ENCODE assay signal across 9 mouse cellular contexts in the genomic region with DNA sequence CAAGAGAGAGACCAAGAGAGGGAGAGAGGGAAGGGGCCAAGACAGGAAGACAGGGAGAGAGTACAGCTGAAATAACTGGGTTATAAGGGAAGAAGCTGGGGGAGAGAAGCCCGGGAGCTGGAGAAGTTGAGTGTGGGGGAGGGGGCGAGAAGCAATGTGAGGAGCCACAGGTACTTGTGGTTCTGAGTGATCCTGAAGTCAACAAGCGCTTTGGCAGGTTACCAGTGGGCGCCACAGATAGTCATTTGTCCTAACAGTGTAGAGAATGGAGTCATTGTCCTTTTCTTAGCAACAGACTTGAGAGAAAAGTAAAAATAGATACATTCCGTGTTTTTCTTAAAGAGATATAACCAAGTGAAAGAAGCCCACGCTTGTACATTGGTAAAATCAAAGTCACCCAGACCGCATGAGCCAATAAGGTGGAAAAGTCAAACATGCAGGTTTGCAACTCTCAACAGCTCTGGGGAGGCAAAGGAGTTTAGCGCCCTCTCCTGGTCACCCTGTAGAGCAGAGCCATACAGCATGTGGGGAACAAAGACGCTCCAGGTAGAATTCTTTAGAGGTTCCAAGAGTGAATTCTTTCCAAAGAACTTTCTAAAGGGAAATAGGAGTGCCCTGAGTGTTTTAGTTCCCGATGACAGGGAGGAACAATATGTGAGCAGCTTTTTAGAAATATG. TPM values are rescaled to one million over a fixed set of nuclear protein-coding genes. Genes with fewer than 3 reads are reported as not detected.
DNase-seq lines count a peak whose midpoint lies in the region; ATAC-seq and TF ChIP-seq lines count a peak whose summit lies in the region.
"Had no signal": no experiment of that assay in that cellular context is flagged by ENCODE, and none has a peak within 500 bp of the region (broad histone marks: within the 10 kb centered on the region; RNA-seq: fewer than 3 reads in every experiment).

No protein-coding gene starts in this region.

- WGBS in liver, adult 2 months: 60% methylated on average over 10 of the region's 10 CpGs
- WGBS in liver, embryonic 12.5 days (ENCODE audit: insufficient replicate concordance): 40% methylated on average over 10 of the region's 10 CpGs
- 49% methylated on average over 10 of the region's 10 CpGs for WGBS in embryonic facial prominence, embryonic 14.5 days
- WGBS in limb, embryonic 14.5 days: 59% methylated on average over 10 of the region's 10 CpGs

- H3K79me2 ChIP-seq in liver, adult 2 months (ENCODE audit: control insufficient read depth, insufficient read depth, low read length): no peaks in the 10 kb centered on the region

- ATAC-seq in liver, embryonic 12.5 days: no peak
- no peak; the same call in 1 of the 2 replicates for ATAC-seq in embryonic facial prominence, embryonic 14.5 days (ENCODE audit: low read depth)
- ATAC-seq in inflammation-experienced regulatory T-cells, adult 6 months: peak; percentile 50
- ATAC-seq in limb, embryonic 14.5 days (ENCODE audit: low FRiP score, low read depth): no peak

- H3K9ac ChIP-seq in liver, adult 2 months (ENCODE audit: low read depth, low read length): no peak overlapping the region
- no peak overlapping the region for H3K9ac ChIP-seq in liver, embryonic 12.5 days
- no peak overlapping the region for H3K9ac ChIP-seq in embryonic facial prominence, embryonic 14.5 days (ENCODE audit: low read depth, low read length)
- H3K9ac ChIP-seq in limb, embryonic 14.5 days (ENCODE audit: low read depth, low read length, severe bottlenecking): no peak overlapping the region
- H3K9ac ChIP-seq: liver, embryonic 15.5 days had no signal

- H3K27ac ChIP-seq in liver, adult 2 months (replicated peaks; ENCODE audit: insufficient read depth, low read depth, low read length): no peak overlapping the region
- no peak overlapping the region for H3K27ac ChIP-seq in liver, embryonic 12.5 days
- H3K27ac ChIP-seq in embryonic facial prominence, embryonic 14.5 days (replicated peaks; ENCODE audit: low read depth, low read length): no peak overlapping the region
- no peak overlapping the region for H3K27ac ChIP-seq in limb, embryonic 14.5 days (replicated peaks; ENCODE audit: low read depth, low read length)
- H3K27ac ChIP-seq: liver, embryonic 15.5 days had no signal

- no peaks in the 10 kb centered on the region for H3K36me3 ChIP-seq in liver, adult 2 months (ENCODE audit: control insufficient read depth, insufficient read depth, low read length)
- H3K36me3 ChIP-seq in liver, embryonic 12.5 days: no peaks in the 10 kb centered on the region
- H3K36me3 ChIP-seq in embryonic facial prominence, embryonic 14.5 days (ENCODE audit: control insufficient read depth, insufficient read depth, low read length): no peaks in the 10 kb centered on the region
- H3K36me3 ChIP-seq in limb, embryonic 14.5 days (ENCODE audit: control insufficient read depth, insufficient read depth, low read length): no peaks in the 10 kb centered on the region
- H3K36me3 ChIP-seq: liver, embryonic 15.5 days had no signal

- no peaks in the 10 kb centered on the region for H3K27me3 ChIP-seq in liver, adult 2 months (ENCODE audit: control insufficient read depth, insufficient read depth, low read length)
- no peaks in the 10 kb centered on the region for H3K27me3 ChIP-seq in liver, embryonic 12.5 days (replicated peaks)
- H3K27me3 ChIP-seq in embryonic facial prominence, embryonic 14.5 days (replicated peaks; ENCODE audit: control insufficient read depth, insufficient read depth, low read length): no peaks in the 10 kb centered on the region
- no peaks in the 10 kb centered on the region for H3K27me3 ChIP-seq in limb, embryonic 14.5 days (ENCODE audit: control insufficient read depth, insufficient read depth, low read length)
- H3K27me3 ChIP-seq: liver, embryonic 15.5 days had no signal

- no peak overlapping the region for H3K4me3 ChIP-seq in liver, adult 2 months (ENCODE audit: insufficient read depth, low read depth, low read length)
- no peak overlapping the region for H3K4me3 ChIP-seq in liver, embryonic 12.5 days
- H3K4me3 ChIP-seq in embryonic facial prominence, embryonic 14.5 days (ENCODE audit: low read depth, low read length): no peak overlapping the region
- H3K4me3 ChIP-seq in limb, embryonic 14.5 days (replicated peaks; ENCODE audit: low read length): no peak overlapping the region
- H3K4me3 ChIP-seq: liver, embryonic 15.5 days had no signal

- no peak for TF ChIP-seq POLR2A in liver, adult 2 months (IDR thresholded peaks at IDR 0.05; ENCODE audit: extremely low read depth, insufficient read depth, low read length)
- TF ChIP-seq POLR2A in limb, embryonic 14.5 days (IDR thresholded peaks at IDR 0.05; ENCODE audit: borderline replicate concordance, extremely low read depth, insufficient read depth, insufficient read length): no peak

- peak; percentile 68 for TF ChIP-seq CTCF in liver, adult 2 months (IDR thresholded peaks at IDR 0.05; ENCODE audit: low read depth, low read length)

- DNase-seq in liver, adult 2 months (ENCODE audit: extremely low read depth, low read depth, low spot score): peak; percentile 43
- DNase-seq in adrenal gland, postnatal 10 days: peak; percentile 74
- peak; percentile 73 for DNase-seq in embryonic facial prominence, embryonic 14.5 days (ENCODE audit: low spot score)
- DNase-seq in limb, embryonic 14.5 days (ENCODE audit: low spot score): peak; percentile 64
- DNase-seq in retina, postnatal 1 day: peak; percentile 68
- DNase-seq in urinary bladder, postnatal 14 days (ENCODE audit: low spot score): peak; percentile 71

- H3K4me2 ChIP-seq in liver, embryonic 12.5 days: no peak overlapping the region
- no peak overlapping the region for H3K4me2 ChIP-seq in embryonic facial prominence, embryonic 14.5 days (ENCODE audit: low read depth, low read length)
- H3K4me2 ChIP-seq in limb, embryonic 14.5 days (replicated peaks; ENCODE audit: low read depth, low read length, severe bottlenecking): no peak overlapping the region
- H3K4me2 ChIP-seq: liver, embryonic 15.5 days had no signal

- H3K4me1 ChIP-seq in liver, adult 2 months (ENCODE audit: control insufficient read depth, insufficient read depth, low read length): no peaks in the 10 kb centered on the region
- H3K4me1 ChIP-seq in liver, embryonic 12.5 days: peaks cover 14% of the 10 kb centered on the region
- H3K4me1 ChIP-seq in embryonic facial prominence, embryonic 14.5 days (ENCODE audit: control insufficient read depth, insufficient read depth, low read length): no peaks in the 10 kb centered on the region
- H3K4me1 ChIP-seq in limb, embryonic 14.5 days (ENCODE audit: control insufficient read depth, insufficient read depth, low read length): no peaks in the 10 kb centered on the region

- H3K9me3 ChIP-seq in liver, embryonic 12.5 days (replicated peaks): peaks cover 14% of the 10 kb centered on the region
- H3K9me3 ChIP-seq in embryonic facial prominence, embryonic 14.5 days (ENCODE audit: control insufficient read depth, low read length): peaks cover 10% of the 10 kb centered on the region
- peaks cover 5% of the 10 kb centered on the region; the same call in 1 of the 2 replicates for H3K9me3 ChIP-seq in limb, embryonic 14.5 days (ENCODE audit: control insufficient read depth, low read length)
- H3K9me3 ChIP-seq: liver, embryonic 15.5 days had no signal

RNA-seq across cellular contexts. Expression of a gene that starts 6.4 kb away (rescaled TPM):
- not detected in 2 replicates for total RNA-seq in liver, adult 2 months (2014; rRNA removed)
- polyA plus RNA-seq in liver, adult 2 months (2012; rRNA removed): not detected in 2 replicates
- not detected in 2 replicates for polyA plus RNA-seq in liver, embryonic 12.5 days (2016; fragmentation: Nextera tagmentation; extraction: Ambion mirVana)
- under 1 TPM in 1 of 2 experiments, not detected in 1; 0.36 TPM for total RNA-seq in adrenal gland, postnatal 10 days (2021)
- 0.31 TPM in 1 of 2 replicates, not detected in the other for polyA plus RNA-seq in embryonic facial prominence, embryonic 14.5 days (2014; fragmentation: Nextera tagmentation; extraction: Ambion mirVana)
- polyA plus RNA-seq in inflammation-experienced regulatory T-cells, adult 6 months (2017; shearing (Covaris generic)): not detected
- polyA plus RNA-seq in limb, embryonic 14.5 days (2012; rRNA removed): not detected in 2 replicates
- polyA plus RNA-seq in limb, embryonic 14.5 days (2014; fragmentation: Nextera tagmentation; extraction: Ambion mirVana): not detected in 2 replicates

RNA-seq across cellular contexts. Expression of a gene that starts 58.6 kb away (rescaled TPM):
- total RNA-seq in liver, adult 2 months (2014; rRNA removed): 164 and 194 TPM in 2 replicates
- polyA plus RNA-seq in liver, adult 2 months (2012; rRNA removed): 364 and 373 TPM in 2 replicates
- 99.2 and 102 TPM in 2 replicates for polyA plus RNA-seq in liver, embryonic 12.5 days (2016; fragmentation: Nextera tagmentation; extraction: Ambion mirVana)
- 100 to 1,000 TPM; 115 to 121 TPM for total RNA-seq in adrenal gland, postnatal 10 days (2021)
- polyA plus RNA-seq in embryonic facial prominence, embryonic 14.5 days (2014; fragmentation: Nextera tagmentation; extraction: Ambion mirVana): 56.6 and 60.3 TPM in 2 replicates
- 10 to 100 TPM in 1 of 3 experiments, 1 to 10 TPM in 2; 4.4 to 12.6 (median 8.2) TPM for polyA plus RNA-seq in inflammation-experienced regulatory T-cells, adult 6 months (2017; shearing (Covaris generic))
- 55.0 and 68.0 TPM in 2 replicates for polyA plus RNA-seq in limb, embryonic 14.5 days (2012; rRNA removed)
- polyA plus RNA-seq in limb, embryonic 14.5 days (2014; fragmentation: Nextera tagmentation; extraction: Ambion mirVana): 70.4 and 73.9 TPM in 2 replicates
